Mouse (Mus musculus) MEL (cell line): ENCODE measurements around the gene Anks1.

ENCODE experiments used
- CTCF ChIP-seq, 3 experiments: IDR thresholded peaks in 2 of 3; conservative IDR thresholded peaks in 1 of 3; 2 replicates each; pipeline ENCODE4 v1.5.1; 2011 to 2012; ENCODE audit warnings: low read length in 3 of 3, low read depth in 2 of 3, mild to moderate bottlenecking in 2 of 3, improper control_type of control experiment in 1 of 3, inconsistent platforms in 1 of 3, mixed read lengths in 1 of 3, moderate library complexity in 1 of 3; ENCODE audit not compliant: control insufficient read depth in 1 of 3, insufficient read depth in 1 of 3, poor library complexity in 1 of 3, severe bottlenecking in 1 of 3
- GATA1 ChIP-seq: IDR thresholded peaks from 2 replicates; pipeline ENCODE4 v1.6.1; 2011; ENCODE audit warnings: low read depth, low read length, improper control_type of control experiment
- POLR2A ChIP-seq, 2 experiments: IDR thresholded peaks; 2 replicates each; pipeline ENCODE4 v1.6.1; 2011 to 2012; ENCODE audit warnings: low read length in 2 of 2, mild to moderate bottlenecking in 2 of 2, control low read depth in 1 of 2, improper control_type of control experiment in 1 of 2, low read depth in 1 of 2, moderate library complexity in 1 of 2; ENCODE audit not compliant: control insufficient read depth in 1 of 2, insufficient read depth in 1 of 2, poor library complexity in 1 of 2
- SIN3A ChIP-seq: IDR thresholded peaks from 2 replicates; pipeline ENCODE4 v1.6.1; 2012; ENCODE audit warnings: low read length, improper control_type of control experiment, inconsistent platforms
- TCF12 ChIP-seq: IDR thresholded peaks from 2 replicates; pipeline ENCODE4 v1.6.1; 2014; ENCODE audit warnings: low read depth, mild to moderate bottlenecking, inconsistent platforms, low read length, improper control_type of control experiment, moderate library complexity

DNA sequence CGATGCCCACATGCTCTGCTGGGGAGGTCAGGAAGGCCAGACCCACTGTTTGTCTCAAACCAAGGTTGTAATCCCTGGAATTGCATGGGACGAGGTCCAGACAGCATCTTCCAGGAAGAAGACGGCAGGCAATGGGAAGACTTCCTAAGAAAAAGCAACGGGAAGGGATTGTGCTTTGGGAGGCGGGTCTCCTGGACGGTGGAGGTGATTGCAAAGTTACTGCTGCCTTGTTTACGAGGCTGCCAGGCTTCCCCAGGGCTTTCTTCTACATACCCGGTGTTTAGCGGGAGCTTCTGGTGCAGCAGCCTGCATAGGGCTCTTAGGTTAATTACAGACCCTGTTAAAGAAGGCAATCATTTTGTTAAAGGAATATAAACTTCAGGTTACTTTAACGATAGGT is 119.1 kb downstream of the Anks1 start:
- TF ChIP-seq CTCF (IDR thresholded peaks at IDR 0.05 in 2 of 3, conservative IDR thresholded peaks at IDR 0.05 in 1 of 3; ENCODE audit: control insufficient read depth in 1 of 3, insufficient read depth in 1 of 3, low read depth in 2 of 3, low read length in 3 of 3, poor library complexity in 1 of 3, severe bottlenecking in 1 of 3) (no peak), POLR2A (IDR thresholded peaks at IDR 0.05; ENCODE audit: control insufficient read depth in 1 of 2, insufficient read depth in 1 of 2, low read depth in 1 of 2, low read length in 2 of 2, poor library complexity in 1 of 2) (no peak), SIN3A (no peak), GATA1 (no peak), TCF12 (no peak)
